Mouse (Mus musculus) brown adipose tissue, adult 24 weeks (tissue): ENCODE results near the gene Nomo1. TPM values are rescaled to one million over a fixed set of nuclear protein-coding genes. Genes with fewer than 3 reads are reported as not detected.

Source experiments
- H3K27ac ChIP-seq: fragments of 200-500 bp; replicated peaks from 2 replicates; pipeline ENCODE4 v1.5.1; 2012; ENCODE audit warnings: low read depth, mild to moderate bottlenecking, low read length
- H3K4me1 ChIP-seq: fragments of 200-500 bp; 2 replicates; pipeline ENCODE4 v1.6.1; 2012; ENCODE audit warnings: low read length, mixed read lengths; ENCODE audit not compliant: control insufficient read depth, insufficient read depth, insufficient read length
- H3K4me3 ChIP-seq: fragments of 200-500 bp; 2 replicates; pipeline ENCODE4 v1.5.1; 2012; ENCODE audit warnings: low read depth, mild to moderate bottlenecking, low read length, moderate library complexity; ENCODE audit not compliant: insufficient read depth
- polyA plus RNA-seq: library from polyadenylated mRNA; stranded (reverse); fragments of >200 nt; gene quantifications from 2 replicates; pipeline ENCODE4 v1.2.4, GENCODE M21; 2012; ENCODE audit not compliant: missing spikeins, insufficient read depth, insufficient read length

Nomo1 gene
- polyA plus RNA-seq, 1 experiment, result 38.6 TPM

GRCm38 (mm10) chr7:46104256-46104915 lies 70.9 kb downstream of the Nomo1 start:
- Histone ChIP-seq H3K4me1 (no peaks in the 10 kb centered on the region), H3K27ac (no peak overlapping the region), H3K4me3 (no peak overlapping the region)

- no peak overlapping the region for H3K4me3 ChIP-seq
- H3K4me1 ChIP-seq, result no peaks in the 10 kb centered on the region
- H3K27ac ChIP-seq, result no peak overlapping the region
Observed at GRCm38 (mm10) chr7:46105484-46105883, 72.0 kb downstream of the Nomo1 start.

- no peak overlapping the region for H3K27ac ChIP-seq
- H3K4me1 ChIP-seq, result peaks cover 5% of the 10 kb centered on the region; the same call in 1 of the 2 replicates
- H3K4me3 ChIP-seq, result no peak overlapping the region
Observed at GRCm38 (mm10) chr7:46110079-46110478, 76.6 kb downstream of the Nomo1 start.

- H3K27ac ChIP-seq, result no peak overlapping the region
- peaks cover 5% of the 10 kb centered on the region; the same call in 1 of the 2 replicates for H3K4me1 ChIP-seq
- H3K4me3 ChIP-seq, result no peak overlapping the region
Observed at GRCm38 (mm10) chr7:46111212-46111817, 77.8 kb downstream of the Nomo1 start.

GRCm38 (mm10) chr7:46111938-46112337 lies 78.4 kb downstream of the Nomo1 start:
- Histone ChIP-seq H3K4me1 (peaks cover 5% of the 10 kb centered on the region; the same call in 1 of the 2 replicates), H3K4me3 (no peak overlapping the region), H3K27ac (no peak overlapping the region)

DNA sequence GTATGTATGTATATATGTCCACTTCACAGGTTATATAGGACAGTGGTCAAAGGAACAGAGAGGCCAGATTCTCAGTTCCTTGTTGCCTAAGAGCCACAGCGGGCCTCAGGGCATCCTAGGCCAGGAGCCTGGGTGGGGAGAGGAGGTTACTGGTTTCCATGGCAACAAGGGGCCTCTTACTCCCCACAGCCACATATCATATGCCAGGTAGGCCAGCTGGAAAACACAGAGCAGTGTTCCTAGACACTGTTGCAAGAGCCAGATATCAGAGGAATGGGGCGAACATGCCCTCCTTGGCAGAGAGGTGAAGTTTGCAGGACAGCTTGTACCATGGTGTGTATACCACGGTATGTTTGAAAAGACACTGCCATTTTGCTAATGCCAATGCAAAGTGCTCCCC lies 79.9 kb downstream of the Nomo1 start:
- Histone ChIP-seq H3K4me1 (peaks cover 5% of the 10 kb centered on the region; the same call in 1 of the 2 replicates), H3K27ac (no peak overlapping the region), H3K4me3 (no peak overlapping the region)

- peaks cover 2% of the 10 kb centered on the region; the same call in 1 of the 2 replicates for H3K4me1 ChIP-seq
- H3K27ac ChIP-seq, result no peak overlapping the region
- H3K4me3 ChIP-seq, result no peak overlapping the region
Observed at GRCm38 (mm10) chr7:46116118-46116581, 82.7 kb downstream of the Nomo1 start.

- Histone ChIP-seq H3K4me1 (no peaks in the 10 kb centered on the region), H3K4me3 (no peak overlapping the region), H3K27ac (no peak overlapping the region)
Observed at GRCm38 (mm10) chr7:46117035-46117434, 83.5 kb downstream of the Nomo1 start.

DNA sequence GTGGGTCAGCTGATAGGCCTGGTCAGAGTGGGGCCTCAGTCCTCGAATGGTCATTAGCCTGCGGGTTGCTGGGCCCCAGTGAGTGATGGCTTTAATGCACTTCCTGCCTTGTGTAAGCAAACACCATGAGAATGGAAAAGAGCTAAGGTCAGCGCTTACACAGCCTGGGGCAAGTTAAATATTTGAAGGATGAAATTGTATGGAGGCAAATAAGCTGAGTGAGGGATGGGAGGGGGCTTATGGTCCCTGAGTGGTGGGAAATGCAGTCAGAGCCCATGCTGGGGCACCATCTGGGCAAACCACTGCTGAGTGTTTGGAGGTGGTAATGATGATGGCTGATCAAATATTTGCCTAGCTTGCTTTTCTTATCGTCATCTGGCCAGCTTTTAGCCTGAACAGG lies 89.5 kb downstream of the Nomo1 start:
- no peak overlapping the region for H3K27ac ChIP-seq
- H3K4me3 ChIP-seq, result no peak overlapping the region
- H3K4me1 ChIP-seq, result no peaks in the 10 kb centered on the region

- Histone ChIP-seq H3K4me1 (no peaks in the 10 kb centered on the region), H3K4me3 (no peak overlapping the region), H3K27ac (no peak overlapping the region)
Observed at GRCm38 (mm10) chr7:46124460-46124859, 91.0 kb downstream of the Nomo1 start.

- no peak overlapping the region for H3K27ac ChIP-seq
- no peaks in the 10 kb centered on the region for H3K4me1 ChIP-seq
- no peak overlapping the region for H3K4me3 ChIP-seq
Observed at GRCm38 (mm10) chr7:46125340-46125739, 91.8 kb downstream of the Nomo1 start.

- H3K4me3 ChIP-seq, result no peak overlapping the region
- H3K4me1 ChIP-seq, result no peaks in the 10 kb centered on the region
- H3K27ac ChIP-seq, result no peak overlapping the region
Observed at GRCm38 (mm10) chr7:46128196-46128595, 94.7 kb downstream of the Nomo1 start.

- H3K27ac ChIP-seq, result no peak overlapping the region
- no peak overlapping the region for H3K4me3 ChIP-seq
- no peaks in the 10 kb centered on the region for H3K4me1 ChIP-seq
Observed at GRCm38 (mm10) chr7:46129463-46130179, 96.1 kb downstream of the Nomo1 start.

- no peak overlapping the region for H3K4me3 ChIP-seq
- H3K4me1 ChIP-seq, result no peaks in the 10 kb centered on the region
- no peak overlapping the region for H3K27ac ChIP-seq
Observed at GRCm38 (mm10) chr7:46130723-46131122, 97.2 kb downstream of the Nomo1 start.

DNA sequence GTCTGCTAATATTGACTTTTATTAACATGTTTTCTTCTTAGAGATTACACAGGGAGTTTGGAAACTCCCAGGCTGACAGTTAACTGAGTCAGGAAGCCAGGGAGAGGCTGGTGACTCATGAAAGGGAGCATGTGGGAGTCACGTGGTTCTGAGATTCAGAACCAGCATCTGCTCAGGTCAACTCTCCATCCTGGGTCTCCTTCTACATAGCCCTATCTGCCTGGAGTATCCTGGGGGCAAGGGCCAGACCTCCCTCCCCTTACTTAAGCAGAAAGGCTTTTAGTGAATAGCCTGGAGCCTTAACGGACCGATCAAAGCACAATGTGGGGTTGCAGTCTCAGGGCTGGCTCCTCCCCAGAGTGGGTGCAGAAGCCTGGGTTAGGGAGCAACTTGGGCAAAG lies 97.8 kb downstream of the Nomo1 start:
- no peaks in the 10 kb centered on the region for H3K4me1 ChIP-seq
- H3K4me3 ChIP-seq, result no peak overlapping the region
- H3K27ac ChIP-seq, result no peak overlapping the region
